Mouse (Mus musculus) kidney, embryonic 16.5 days (tissue): ENCODE measurements around the gene Pik3r1. TPM values are rescaled to one million over a fixed set of nuclear protein-coding genes. Genes with fewer than 3 reads are reported as not detected.
A peak's percentile ranks its signal among the peaks of the same experiment; 100 is the strongest.

Experiments used
- ATAC-seq: fragments of 200-750 bp; cut with Nextera tagmentation; 2 replicates; pipeline ENCODE4 v1.8.0; 2017; ENCODE audit warnings: moderate TSS enrichment; ENCODE audit not compliant: low FRiP score, low TSS enrichment
- H3K27ac ChIP-seq: fragments of 300-500 bp; sonication (generic); 2 replicates; pipeline ENCODE4 v1.5.1; 2014; ENCODE audit warnings: low read length
- H3K27me3 ChIP-seq: fragments of 300-500 bp; sonication (generic); 2 replicates; pipeline ENCODE4 v1.6.1; 2014; ENCODE audit warnings: low read length, control low read depth, mixed read lengths; ENCODE audit not compliant: insufficient read depth
- H3K36me3 ChIP-seq: fragments of 300-500 bp; sonication (generic); 2 replicates; pipeline ENCODE4 v1.6.1; 2014; ENCODE audit warnings: low read length, control low read depth, mixed read lengths; ENCODE audit not compliant: insufficient read depth
- H3K4me1 ChIP-seq: fragments of 300-500 bp; sonication (generic); 2 replicates; pipeline ENCODE4 v1.6.1; 2014; ENCODE audit warnings: low read length, control low read depth, mixed read lengths; ENCODE audit not compliant: insufficient read depth
- H3K4me2 ChIP-seq: fragments of 300-500 bp; sonication (generic); replicated peaks from 2 replicates; pipeline ENCODE4 v1.6.1; 2014; ENCODE audit warnings: low read depth, low read length
- H3K4me3 ChIP-seq: fragments of 300-500 bp; sonication (generic); 2 replicates; pipeline ENCODE4 v1.5.1; 2014; ENCODE audit warnings: mild to moderate bottlenecking, low read length
- H3K9ac ChIP-seq: fragments of 300-500 bp; sonication (generic); replicated peaks from 2 replicates; pipeline ENCODE4 v1.6.1; 2014; ENCODE audit warnings: low read length
- H3K9me3 ChIP-seq: fragments of 300-500 bp; sonication (generic); 2 replicates; pipeline ENCODE4 v1.6.1; 2016; ENCODE audit warnings: low read length, control low read depth
- WGBS: fragments of 180-500 bp; shearing (Covaris S2); extraction: QIAGEN DNeasy Blood & Tissue Kit; methylation state at CpG from one replicate; pipeline ENCODE4 v1.1.7; 2014; 5-methylcytosine and 5-hydroxymethylcytosine counted together
- polyA plus RNA-seq: library from polyadenylated mRNA; unstranded; fragments of >200 nt; fragmentation: Nextera tagmentation; extraction: Ambion mirVana; gene quantifications from 2 replicates; pipeline ENCODE4 v1.2.1, GENCODE M21; 2015

Gene Pik3r1
- polyA plus RNA-seq, 1 experiment from 2014 or later = 38.0 TPM

- Histone ChIP-seq H3K4me2 (no peak overlapping the region; the same call in 1 of the 2 replicates), H3K4me1 (peaks cover 76% of the 10 kb centered on the region), H3K27ac (peak overlapping the region; percentile 49; the same call in 1 of the 2 replicates), H3K36me3 (0 out of 2 replicates have a peak, but pooled peaks cover 18% of the 10 kb centered on the region), H3K27me3 (no peaks in the 10 kb centered on the region), H3K9me3 (peaks cover 3% of the 10 kb centered on the region; the same call in 1 of the 2 replicates), H3K4me3 (no peak overlapping the region), H3K9ac (no peak overlapping the region)
- WGBS = 50% methylated on average over 8 of the region's 8 CpGs
- ATAC-seq = peak; percentile 49; the same call in 1 of the 2 replicates
Measured at GRCm38 (mm10) chr13:101760001-101760687, 7.9 kb downstream of the Pik3r1 start.

GRCm38 (mm10) chr13:101759281-101759871 is 8.6 kb downstream of the Pik3r1 start:
- H3K4me2 ChIP-seq = no peak overlapping the region
- no peak for ATAC-seq

GRCm38 (mm10) chr13:101757801-101758422 is 10.1 kb downstream of the Pik3r1 start:
- Histone ChIP-seq H3K4me2 (peak overlapping the region; percentile 11; the same call in 1 of the 2 replicates), H3K27me3 (no peaks in the 10 kb centered on the region), H3K9ac (no peak overlapping the region), H3K4me1 (peaks cover 67% of the 10 kb centered on the region), H3K27ac (no peak overlapping the region), H3K4me3 (no peak overlapping the region), H3K9me3 (peaks cover 3% of the 10 kb centered on the region; the same call in 1 of the 2 replicates), H3K36me3 (0 out of 2 replicates have a peak, but pooled peaks cover 23% of the 10 kb centered on the region)
- 38% methylated on average over 22 of the region's 22 CpGs for WGBS
- no peak for ATAC-seq

More at GRCm38 (mm10) chr13:101759281-101759871, 8.6 kb downstream of the Pik3r1 start:
- no peaks in the 10 kb centered on the region for H3K27me3 ChIP-seq
- no peak overlapping the region for H3K4me3 ChIP-seq
- H3K9ac ChIP-seq = no peak overlapping the region
- 36% methylated on average over 3 of the region's 3 CpGs for WGBS
- H3K36me3 ChIP-seq = 0 out of 2 replicates have a peak, but pooled peaks cover 18% of the 10 kb centered on the region
- H3K4me1 ChIP-seq = peaks cover 70% of the 10 kb centered on the region
- peaks cover 3% of the 10 kb centered on the region; the same call in 1 of the 2 replicates for H3K9me3 ChIP-seq
- no peak overlapping the region for H3K27ac ChIP-seq

- peaks cover 3% of the 10 kb centered on the region; the same call in 1 of the 2 replicates for H3K9me3 ChIP-seq
- whole genome bisulfite sequencing = 60% methylated on average over 2 of the region's 2 CpGs
- H3K36me3 ChIP-seq = 0 out of 2 replicates have a peak, but pooled peaks cover 23% of the 10 kb centered on the region
- no peak overlapping the region for H3K27ac ChIP-seq
- H3K4me3 ChIP-seq = no peak overlapping the region
- no peaks in the 10 kb centered on the region for H3K27me3 ChIP-seq
- no peak overlapping the region for H3K9ac ChIP-seq
- no peak for ATAC-seq
- no peak overlapping the region for H3K4me2 ChIP-seq
- H3K4me1 ChIP-seq = peaks cover 54% of the 10 kb centered on the region
Measured at GRCm38 (mm10) chr13:101755228-101755627, 12.8 kb downstream of the Pik3r1 start.

- Histone ChIP-seq H3K36me3 (0 out of 2 replicates have a peak, but pooled peaks cover 23% of the 10 kb centered on the region), H3K9ac (peak overlapping the region; percentile 16; the same call in 1 of the 2 replicates), H3K4me2 (no peak overlapping the region), H3K4me3 (no peak overlapping the region), H3K27me3 (no peaks in the 10 kb centered on the region), H3K27ac (peak overlapping the region; percentile 10; the same call in 1 of the 2 replicates), H3K4me1 (peaks cover 40% of the 10 kb centered on the region), H3K9me3 (peaks cover 3% of the 10 kb centered on the region; the same call in 1 of the 2 replicates)
- ATAC-seq = peak; percentile 86
- WGBS = 49% methylated on average over 6 of the region's 6 CpGs
Measured at GRCm38 (mm10) chr13:101753639-101754038, 14.4 kb downstream of the Pik3r1 start.

- no peaks in the 10 kb centered on the region for H3K27me3 ChIP-seq
- no peak overlapping the region for H3K4me2 ChIP-seq
- ATAC-seq = no peak
- WGBS = 76% methylated on average over 4 of the region's 4 CpGs
- no peak overlapping the region for H3K4me3 ChIP-seq
- H3K4me1 ChIP-seq = peaks cover 21% of the 10 kb centered on the region
- no peak overlapping the region for H3K27ac ChIP-seq
- H3K9ac ChIP-seq = no peak overlapping the region
- H3K9me3 ChIP-seq = peaks cover 3% of the 10 kb centered on the region; the same call in 1 of the 2 replicates
- 0 out of 2 replicates have a peak, but pooled peaks cover 14% of the 10 kb centered on the region for H3K36me3 ChIP-seq
Measured at GRCm38 (mm10) chr13:101751816-101752215, 16.2 kb downstream of the Pik3r1 start.

GRCm38 (mm10) chr13:101746012-101746595 is 21.9 kb downstream of the Pik3r1 start:
- Histone ChIP-seq H3K27ac (no peak overlapping the region), H3K4me2 (no peak overlapping the region), H3K36me3 (no peaks in the 10 kb centered on the region), H3K4me3 (no peak overlapping the region), H3K4me1 (peaks cover 19% of the 10 kb centered on the region), H3K9me3 (no peaks in the 10 kb centered on the region), H3K27me3 (no peaks in the 10 kb centered on the region), H3K9ac (no peak overlapping the region)
- ATAC-seq = no peak
- 77% methylated on average over 8 of the region's 8 CpGs for WGBS

- no peaks in the 10 kb centered on the region for H3K36me3 ChIP-seq
- ATAC-seq = no peak
- no peak overlapping the region for H3K9ac ChIP-seq
- no peaks in the 10 kb centered on the region for H3K9me3 ChIP-seq
- H3K4me3 ChIP-seq = no peak overlapping the region
- H3K4me2 ChIP-seq = no peak overlapping the region
- no peak overlapping the region for H3K27ac ChIP-seq
- no peaks in the 10 kb centered on the region for H3K27me3 ChIP-seq
- WGBS = 54% methylated on average over 5 of the region's 5 CpGs
- peaks cover 26% of the 10 kb centered on the region for H3K4me1 ChIP-seq
Measured at GRCm38 (mm10) chr13:101744943-101745342, 23.1 kb downstream of the Pik3r1 start.

- H3K36me3 ChIP-seq = no peaks in the 10 kb centered on the region
- no peak overlapping the region for H3K27ac ChIP-seq
- no peak for ATAC-seq
- peaks cover 32% of the 10 kb centered on the region for H3K4me1 ChIP-seq
- H3K9me3 ChIP-seq = no peaks in the 10 kb centered on the region
- H3K4me3 ChIP-seq = no peak overlapping the region
- no peak overlapping the region for H3K9ac ChIP-seq
- no peak overlapping the region for H3K4me2 ChIP-seq
- WGBS = 68% methylated on average over 2 of the region's 2 CpGs
- no peaks in the 10 kb centered on the region for H3K27me3 ChIP-seq
Measured at GRCm38 (mm10) chr13:101744053-101744452, 24.0 kb downstream of the Pik3r1 start.
